Mouse (Mus musculus): ENCODE results near the gene Sox18. TPM values are rescaled to one million over a fixed set of nuclear protein-coding genes. Genes with fewer than 3 reads are reported as not detected.

The Sox18 gene
- polyA plus RNA-seq, 1 experiment from 2014 or later, result 16.3 TPM

- Histone ChIP-seq H3K4me3 (replicated peaks; ENCODE audit: low read depth, low read length) (no peak overlapping the region), H3K9ac (replicated peaks; ENCODE audit: low read length) (no peak overlapping the region), H3K27ac (replicated peaks; ENCODE audit: low read depth, low read length) (no peak overlapping the region; the same call in 1 of the 2 replicates), H3K9me3 (ENCODE audit: control insufficient read depth, low read length) (no peaks in the 10 kb centered on the region), H3K36me3 (ENCODE audit: control insufficient read depth, insufficient read depth, low read length) (no peaks in the 10 kb centered on the region), H3K27me3 (ENCODE audit: control insufficient read depth, insufficient read depth, low read length) (0 out of 2 replicates have a peak, but pooled peaks cover 2% of the 10 kb centered on the region), H3K4me2 (ENCODE audit: low read length) (no peak overlapping the region), H3K4me1 (ENCODE audit: control insufficient read depth, insufficient read depth, low read length) (no peaks in the 10 kb centered on the region)
- WGBS, result 85% methylated on average over 3 of the region's 3 CpGs
- ATAC-seq (ENCODE audit: low FRiP score, low TSS enrichment) (no peak), DNase-seq (no peak)
Measured at GRCm38 (mm10) chr2:181662620-181663297, 8.7 kb downstream of the Sox18 start.

GRCm38 (mm10) chr2:181659609-181660055 lies 11.8 kb downstream of the Sox18 start:
- Histone ChIP-seq H3K9me3 (ENCODE audit: control insufficient read depth, low read length) (no peaks in the 10 kb centered on the region), H3K4me3 (replicated peaks; ENCODE audit: low read depth, low read length) (no peak overlapping the region), H3K36me3 (ENCODE audit: control insufficient read depth, insufficient read depth, low read length) (peaks cover 27% of the 10 kb centered on the region), H3K4me2 (ENCODE audit: low read length) (no peak overlapping the region), H3K9ac (replicated peaks; ENCODE audit: low read length) (no peak overlapping the region), H3K27me3 (ENCODE audit: control insufficient read depth, insufficient read depth, low read length) (no peaks in the 10 kb centered on the region), H3K27ac (replicated peaks; ENCODE audit: low read depth, low read length) (no peak overlapping the region), H3K4me1 (ENCODE audit: control insufficient read depth, insufficient read depth, low read length) (no peaks in the 10 kb centered on the region)
- WGBS, result 11% methylated on average over 9 of the region's 9 CpGs
- DNase-seq (peak; percentile 77), ATAC-seq (ENCODE audit: low FRiP score, low TSS enrichment) (peak; percentile 76)

DNA sequence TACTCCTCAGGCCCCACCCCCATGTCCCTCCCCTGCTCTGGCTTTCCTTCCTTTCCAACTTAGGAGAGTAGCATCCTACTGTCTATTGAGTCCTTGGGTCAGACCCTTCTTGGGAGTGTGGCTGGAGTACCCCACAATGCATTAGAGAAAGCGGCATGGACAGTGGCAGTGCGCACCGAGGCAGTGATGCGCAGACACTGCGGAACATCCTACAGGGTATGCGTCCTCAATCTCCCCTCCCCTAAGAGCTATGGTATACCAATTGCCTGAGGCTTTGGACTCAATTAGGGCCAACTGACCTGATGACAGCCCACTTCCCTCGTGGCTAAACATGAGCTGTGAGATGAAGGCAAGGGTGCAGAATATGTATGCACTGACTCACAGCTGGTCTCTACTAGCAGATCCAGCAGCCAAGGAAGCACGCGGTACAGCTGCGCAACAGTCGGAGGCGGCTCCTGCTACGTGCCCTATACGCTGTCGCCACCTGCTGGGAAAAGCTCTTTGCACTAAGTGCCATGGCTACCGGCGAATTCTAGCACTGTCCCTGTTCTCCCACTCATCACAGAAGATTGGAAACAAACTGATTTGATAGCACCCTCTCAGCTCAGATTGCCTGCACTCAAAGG lies 12.4 kb downstream of the Sox18 start:
- H3K4me1 ChIP-seq (ENCODE audit: control insufficient read depth, insufficient read depth, low read length), result no peaks in the 10 kb centered on the region
- no peak overlapping the region for H3K27ac ChIP-seq (replicated peaks; ENCODE audit: low read depth, low read length)
- no peak overlapping the region for H3K4me3 ChIP-seq (replicated peaks; ENCODE audit: low read depth, low read length)
- ATAC-seq (ENCODE audit: low FRiP score, low TSS enrichment) (no peak), DNase-seq (peak; percentile 50)
- no peak overlapping the region for H3K9ac ChIP-seq (replicated peaks; ENCODE audit: low read length)
- WGBS, result 32% methylated on average over 17 of the region's 17 CpGs
- H3K4me2 ChIP-seq (ENCODE audit: low read length), result no peak overlapping the region
- no peaks in the 10 kb centered on the region for H3K9me3 ChIP-seq (ENCODE audit: control insufficient read depth, low read length)
- H3K36me3 ChIP-seq (ENCODE audit: control insufficient read depth, insufficient read depth, low read length), result peaks cover 33% of the 10 kb centered on the region
- no peaks in the 10 kb centered on the region for H3K27me3 ChIP-seq (ENCODE audit: control insufficient read depth, insufficient read depth, low read length)

DNA sequence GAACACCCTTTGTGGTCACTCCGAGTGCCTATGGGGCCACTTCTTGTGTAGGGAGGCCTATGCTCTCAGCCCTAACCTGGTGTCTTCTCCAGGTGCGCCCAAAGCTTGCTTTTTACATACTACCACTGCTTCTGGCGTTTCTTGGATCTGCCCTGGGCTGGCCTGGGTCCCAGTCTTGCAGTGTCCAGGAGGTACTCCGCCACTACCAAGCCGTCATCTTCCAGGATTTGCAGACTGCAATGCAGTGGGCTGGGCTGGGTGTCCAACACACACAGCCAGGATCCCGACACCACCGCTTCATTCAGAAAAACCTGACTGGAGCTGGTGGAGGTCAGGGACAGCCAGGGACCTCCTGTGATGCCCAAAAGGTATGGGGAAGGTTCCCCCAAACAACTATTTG lies 12.9 kb downstream of the Sox18 start:
- no peak overlapping the region for H3K4me2 ChIP-seq (ENCODE audit: low read length)
- 84% methylated on average over 7 of the region's 7 CpGs for WGBS

DNA sequence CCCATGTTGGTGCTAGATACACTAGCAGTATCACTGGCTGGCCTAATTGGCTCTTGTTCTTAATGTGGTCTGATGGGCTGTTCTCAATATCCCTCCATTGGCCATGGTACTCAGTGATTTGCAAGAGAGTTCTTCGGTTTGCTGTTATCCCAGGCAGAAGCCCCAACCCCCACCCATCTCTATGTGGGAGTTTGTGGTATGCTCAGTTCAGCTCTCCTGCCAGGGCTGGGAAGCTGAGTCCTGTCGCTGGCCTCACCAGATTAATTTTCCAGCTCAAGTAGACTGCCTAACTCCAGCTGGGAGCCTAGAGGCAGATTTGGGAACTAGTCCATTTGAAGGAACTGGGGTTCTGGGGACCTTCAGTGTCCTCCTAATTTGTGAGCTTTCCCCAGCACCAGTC lies 14.0 kb downstream of the Sox18 start:
- DNase-seq (no peak), ATAC-seq (ENCODE audit: low FRiP score, low TSS enrichment) (no peak)
- H3K36me3 ChIP-seq (ENCODE audit: control insufficient read depth, insufficient read depth, low read length), result peaks cover 49% of the 10 kb centered on the region
- H3K4me3 ChIP-seq (replicated peaks; ENCODE audit: low read depth, low read length), result no peak overlapping the region
- H3K9me3 ChIP-seq (ENCODE audit: control insufficient read depth, low read length), result no peaks in the 10 kb centered on the region
- no peak overlapping the region for H3K9ac ChIP-seq (replicated peaks; ENCODE audit: low read length)
- H3K4me1 ChIP-seq (ENCODE audit: control insufficient read depth, insufficient read depth, low read length), result no peaks in the 10 kb centered on the region
- no peak overlapping the region for H3K4me2 ChIP-seq (ENCODE audit: low read length)
- 73% methylated on average over 2 of the region's 2 CpGs for whole genome bisulfite sequencing
- H3K27me3 ChIP-seq (ENCODE audit: control insufficient read depth, insufficient read depth, low read length), result no peaks in the 10 kb centered on the region
- no peak overlapping the region for H3K27ac ChIP-seq (replicated peaks; ENCODE audit: low read depth, low read length)

More for the DNA sequence above, 12.9 kb downstream of the Sox18 start:
- Histone ChIP-seq H3K9me3 (ENCODE audit: control insufficient read depth, low read length) (no peaks in the 10 kb centered on the region), H3K4me3 (replicated peaks; ENCODE audit: low read depth, low read length) (no peak overlapping the region), H3K4me1 (ENCODE audit: control insufficient read depth, insufficient read depth, low read length) (no peaks in the 10 kb centered on the region), H3K9ac (replicated peaks; ENCODE audit: low read length) (no peak overlapping the region), H3K27ac (replicated peaks; ENCODE audit: low read depth, low read length) (no peak overlapping the region), H3K27me3 (ENCODE audit: control insufficient read depth, insufficient read depth, low read length) (no peaks in the 10 kb centered on the region), H3K36me3 (ENCODE audit: control insufficient read depth, insufficient read depth, low read length) (peaks cover 38% of the 10 kb centered on the region)
- DNase-seq, result no peak
- ATAC-seq (ENCODE audit: low FRiP score, low TSS enrichment), result no peak

DNA sequence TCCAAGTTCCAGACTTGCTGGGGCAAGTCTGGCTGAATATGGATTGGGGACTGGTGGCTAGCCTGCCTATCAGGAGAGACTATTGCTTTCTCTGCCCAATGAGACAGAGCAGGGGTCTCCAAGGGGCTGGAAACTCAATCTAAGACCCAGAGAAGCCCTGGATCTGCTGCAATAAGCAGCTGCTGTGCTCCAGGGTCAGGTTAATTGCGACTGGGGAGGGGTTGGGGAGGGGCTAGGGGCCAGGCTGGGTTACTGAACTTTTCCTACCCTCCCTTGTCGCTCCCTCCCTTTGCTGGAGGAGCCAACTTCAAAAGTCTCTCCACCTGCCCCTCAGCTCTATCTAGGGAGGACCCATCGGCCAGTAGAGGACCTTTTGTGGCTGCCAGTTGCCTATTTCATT lies 14.7 kb downstream of the Sox18 start, which contains the start of gene Gm29797:
Gene Gm29797, plus strand, starts transcription at position 301 of the 400 bp plus-strand sequence.
- no peak within 1 kb of the TSS for H3K9ac ChIP-seq (replicated peaks; ENCODE audit: low read length)
- ATAC-seq (ENCODE audit: low FRiP score, low TSS enrichment), result no peak
- no peak within 1 kb of the TSS for H3K4me2 ChIP-seq (ENCODE audit: low read length)
- no peak within 1 kb of the TSS for H3K4me3 ChIP-seq (replicated peaks; ENCODE audit: low read depth, low read length)
- H3K9me3 ChIP-seq (ENCODE audit: control insufficient read depth, low read length), result no peaks in the 10 kb centered on the region
- WGBS, result 82% methylated on average over 3 of the region's 3 CpGs
- H3K27me3 ChIP-seq (ENCODE audit: control insufficient read depth, insufficient read depth, low read length), result no peaks in the 10 kb centered on the region
- no peaks in the 10 kb centered on the region for H3K4me1 ChIP-seq (ENCODE audit: control insufficient read depth, insufficient read depth, low read length)
- DNase-seq, result no peak
- no peak within 1 kb of the TSS for H3K27ac ChIP-seq (replicated peaks; ENCODE audit: low read depth, low read length)
- H3K36me3 ChIP-seq (ENCODE audit: control insufficient read depth, insufficient read depth, low read length), result peaks cover 55% of the 10 kb centered on the region

DNA sequence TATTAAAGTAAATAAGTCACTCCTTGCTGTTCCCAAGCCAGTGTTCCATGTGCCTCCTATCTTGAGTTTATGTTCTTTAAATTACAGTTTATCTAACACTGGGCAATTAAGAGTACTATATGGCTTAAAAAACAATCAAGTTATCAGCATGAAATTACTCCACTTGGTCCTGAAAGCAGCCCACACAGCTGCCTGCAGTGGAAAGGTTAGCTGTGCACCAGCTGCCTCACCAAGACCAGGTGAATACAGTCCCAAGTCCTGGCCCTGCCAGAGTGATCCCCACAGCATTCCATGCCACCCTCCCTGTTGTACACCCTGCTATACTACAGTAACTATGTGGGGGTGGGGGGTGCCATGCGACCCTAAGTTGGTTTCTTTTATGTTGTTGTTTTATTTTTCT lies 17.9 kb downstream of the Sox18 start:
- peaks cover 83% of the 10 kb centered on the region for H3K36me3 ChIP-seq (ENCODE audit: control insufficient read depth, insufficient read depth, low read length)
- 100% methylated on average over 1 of the region's 1 CpGs for WGBS
- no peak for DNase-seq
- no peak overlapping the region for H3K27ac ChIP-seq (replicated peaks; ENCODE audit: low read depth, low read length)
- no peaks in the 10 kb centered on the region for H3K4me1 ChIP-seq (ENCODE audit: control insufficient read depth, insufficient read depth, low read length)
- H3K4me2 ChIP-seq (ENCODE audit: low read length), result no peak overlapping the region
- H3K27me3 ChIP-seq (ENCODE audit: control insufficient read depth, insufficient read depth, low read length), result no peaks in the 10 kb centered on the region
- ATAC-seq (ENCODE audit: low FRiP score, low TSS enrichment), result no peak
- H3K9ac ChIP-seq (replicated peaks; ENCODE audit: low read length), result no peak overlapping the region
- H3K4me3 ChIP-seq (replicated peaks; ENCODE audit: low read depth, low read length), result no peak overlapping the region
- H3K9me3 ChIP-seq (ENCODE audit: control insufficient read depth, low read length), result no peaks in the 10 kb centered on the region

GRCm38 (mm10) chr2:181653065-181653464 lies 18.4 kb downstream of the Sox18 start:
- no peak overlapping the region for H3K27ac ChIP-seq (replicated peaks; ENCODE audit: low read depth, low read length)
- peaks cover 87% of the 10 kb centered on the region for H3K36me3 ChIP-seq (ENCODE audit: control insufficient read depth, insufficient read depth, low read length)
- no peak overlapping the region for H3K4me2 ChIP-seq (ENCODE audit: low read length)
- no peak overlapping the region for H3K9ac ChIP-seq (replicated peaks; ENCODE audit: low read length)
- H3K9me3 ChIP-seq (ENCODE audit: control insufficient read depth, low read length), result no peaks in the 10 kb centered on the region
- no peak for DNase-seq
- no peaks in the 10 kb centered on the region for H3K4me1 ChIP-seq (ENCODE audit: control insufficient read depth, insufficient read depth, low read length)
- no peak overlapping the region for H3K4me3 ChIP-seq (replicated peaks; ENCODE audit: low read depth, low read length)
- no peak for ATAC-seq (ENCODE audit: low FRiP score, low TSS enrichment)
- H3K27me3 ChIP-seq (ENCODE audit: control insufficient read depth, insufficient read depth, low read length), result no peaks in the 10 kb centered on the region

- Histone ChIP-seq H3K4me1 (ENCODE audit: control insufficient read depth, insufficient read depth, low read length) (no peaks in the 10 kb centered on the region), H3K4me2 (ENCODE audit: low read length) (no peak overlapping the region), H3K27me3 (ENCODE audit: control insufficient read depth, insufficient read depth, low read length) (no peaks in the 10 kb centered on the region), H3K9me3 (ENCODE audit: control insufficient read depth, low read length) (no peaks in the 10 kb centered on the region), H3K4me3 (replicated peaks; ENCODE audit: low read depth, low read length) (no peak overlapping the region), H3K9ac (replicated peaks; ENCODE audit: low read length) (no peak overlapping the region), H3K27ac (replicated peaks; ENCODE audit: low read depth, low read length) (no peak overlapping the region), H3K36me3 (ENCODE audit: control insufficient read depth, insufficient read depth, low read length) (peaks cover 90% of the 10 kb centered on the region)
- WGBS, result 89% methylated on average over 10 of the region's 10 CpGs
- DNase-seq (no peak), ATAC-seq (ENCODE audit: low FRiP score, low TSS enrichment) (no peak)
Measured at GRCm38 (mm10) chr2:181648926-181649325, 22.5 kb downstream of the Sox18 start.
